Mouse (Mus musculus) spleen, adult 2 months (tissue): ENCODE measurements around the gene Gab1.

ENCODE experiments used
- CTCF ChIP-seq: fragments of 200-500 bp; IDR thresholded peaks from 2 replicates; pipeline ENCODE4 v1.5.1; 2011; ENCODE audit warnings: mild to moderate bottlenecking, inconsistent platforms; ENCODE audit not compliant: insufficient read depth, insufficient read length, insufficient replicate concordance; ENCODE audit errors: extremely low read depth
- POLR2A ChIP-seq: fragments of 200-500 bp; IDR thresholded peaks from 2 replicates; pipeline ENCODE4 v1.6.1; 2011; ENCODE audit warnings: low read depth, low read length, inconsistent platforms

- TF ChIP-seq POLR2A (no peak), CTCF (no peak)
Observed at GRCm38 (mm10) chr8:80895397-80895796, 15.1 kb upstream of the Gab1 start.
